Mouse (Mus musculus) neural tube, embryonic 10.5 days (tissue): ENCODE data around the gene Zfp986.
A peak's percentile ranks its signal among the peaks of the same experiment; 100 is the strongest.
"Not testable (repeated sequence)": the region's sequence is repeated elsewhere in the genome, so short reads cannot be mapped to it uniquely, and the experiment has no call there.

Experiments used
- DNase-seq: peaks from one replicate; pipeline ENCODE4 v3.0.0-alpha.2; 2017; ENCODE audit warnings: low spot score; ENCODE audit errors: extremely low spot score

Zfp986 gene

GRCm38 (mm10) chr4:145868494-145868893 lies at the start of gene Zfp986:
TSS of gene Zfp986 (plus strand) at chr4:145868794.
- DNase-seq: not testable (repeated sequence)

DNA sequence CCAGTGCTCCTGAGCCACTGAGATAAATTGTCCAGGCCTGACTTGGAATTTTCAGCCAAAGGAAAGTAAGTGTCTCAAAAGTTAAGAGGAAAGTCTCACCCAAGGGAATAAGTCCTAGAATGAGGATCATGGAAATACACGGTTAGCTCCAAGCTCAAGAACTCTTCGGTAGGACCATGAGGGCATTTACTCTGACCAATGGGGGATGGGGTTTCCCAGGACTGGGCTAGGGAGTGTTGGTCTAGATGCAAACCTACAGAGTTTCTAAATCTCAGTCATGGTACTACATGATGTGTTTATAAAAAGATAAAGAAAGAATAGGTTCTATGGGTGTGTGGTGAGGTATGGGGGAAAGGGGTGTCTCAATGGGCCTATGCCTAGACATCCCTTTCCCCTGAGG lies 48.6 kb upstream of the Zfp986 start:
- DNase-seq: not testable (repeated sequence)

GRCm38 (mm10) chr4:145825606-145826005 lies 43.0 kb upstream of the Zfp986 start:
- not testable (repeated sequence) for DNase-seq

DNA sequence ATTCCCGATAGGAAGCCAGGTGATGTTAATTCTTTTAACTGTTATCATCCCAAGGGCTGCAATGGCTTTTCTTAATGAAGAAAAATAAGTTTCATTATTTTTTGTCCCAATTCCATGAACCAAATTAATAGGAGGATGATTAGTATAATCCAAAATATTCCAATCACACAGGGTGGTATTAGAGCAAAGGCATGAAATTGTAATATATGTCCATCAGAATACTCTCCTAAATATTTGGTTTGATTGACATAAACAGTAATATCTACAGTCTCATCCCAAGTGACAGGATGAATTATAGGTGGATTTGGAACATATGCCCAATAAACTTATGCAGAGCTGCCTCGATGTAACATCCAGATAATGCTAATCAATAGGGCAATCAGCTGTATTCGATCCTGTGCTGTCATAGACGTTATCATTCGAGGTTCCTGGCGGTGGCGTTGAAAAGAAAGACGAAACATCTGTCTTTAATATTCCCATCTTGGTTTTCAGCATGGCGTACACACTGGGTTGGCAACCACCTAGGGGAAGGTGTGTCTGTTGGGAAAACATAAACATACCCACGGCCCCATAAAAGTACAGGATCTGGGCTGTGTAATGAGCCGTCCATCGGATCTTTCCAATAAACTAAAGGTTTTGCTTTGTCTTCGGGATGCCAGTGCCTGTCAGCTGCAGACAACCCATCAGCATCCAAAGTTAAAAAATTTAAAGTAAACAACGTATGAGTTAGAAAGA lies 37.1 kb upstream of the Zfp986 start:
- not testable (repeated sequence) for DNase-seq

- not testable (repeated sequence) for DNase-seq
These were observed 32.2 kb upstream of the Zfp986 start for GRCm38 (mm10) chr4:145836300-145836862.

DNA sequence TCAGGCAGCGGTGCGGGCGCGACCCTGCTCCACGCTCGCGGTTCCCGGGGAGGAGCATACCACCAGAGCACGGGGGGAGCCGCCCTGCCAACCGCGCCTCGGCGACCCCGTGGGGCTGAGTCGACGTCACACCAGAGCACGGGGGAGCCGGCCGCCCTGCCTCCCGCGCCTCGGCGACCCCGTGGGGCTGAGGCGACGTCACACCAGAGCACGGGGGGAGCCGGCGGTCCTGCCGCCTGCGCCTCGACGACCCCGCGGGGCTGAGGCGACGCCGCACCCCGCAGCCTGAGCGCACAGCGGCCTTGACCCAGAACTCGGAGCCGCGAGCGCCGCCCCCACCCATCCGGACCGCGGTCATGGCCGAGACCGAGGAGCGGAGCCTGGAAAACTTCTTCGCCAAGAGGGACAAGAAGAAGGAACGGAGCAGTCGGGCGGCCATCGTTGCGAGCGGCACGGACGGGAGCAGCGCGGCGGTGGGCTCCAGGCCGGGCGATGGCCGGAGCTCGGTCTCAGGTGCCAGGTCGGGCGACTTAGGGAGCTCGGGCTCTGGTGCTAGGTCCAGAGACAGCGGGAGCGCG lies 31.6 kb upstream of the Zfp986 start:
- peak; percentile 13 for DNase-seq

- DNase-seq: not testable (repeated sequence)
These were observed 21.8 kb upstream of the Zfp986 start for GRCm38 (mm10) chr4:145846793-145847192.

DNA sequence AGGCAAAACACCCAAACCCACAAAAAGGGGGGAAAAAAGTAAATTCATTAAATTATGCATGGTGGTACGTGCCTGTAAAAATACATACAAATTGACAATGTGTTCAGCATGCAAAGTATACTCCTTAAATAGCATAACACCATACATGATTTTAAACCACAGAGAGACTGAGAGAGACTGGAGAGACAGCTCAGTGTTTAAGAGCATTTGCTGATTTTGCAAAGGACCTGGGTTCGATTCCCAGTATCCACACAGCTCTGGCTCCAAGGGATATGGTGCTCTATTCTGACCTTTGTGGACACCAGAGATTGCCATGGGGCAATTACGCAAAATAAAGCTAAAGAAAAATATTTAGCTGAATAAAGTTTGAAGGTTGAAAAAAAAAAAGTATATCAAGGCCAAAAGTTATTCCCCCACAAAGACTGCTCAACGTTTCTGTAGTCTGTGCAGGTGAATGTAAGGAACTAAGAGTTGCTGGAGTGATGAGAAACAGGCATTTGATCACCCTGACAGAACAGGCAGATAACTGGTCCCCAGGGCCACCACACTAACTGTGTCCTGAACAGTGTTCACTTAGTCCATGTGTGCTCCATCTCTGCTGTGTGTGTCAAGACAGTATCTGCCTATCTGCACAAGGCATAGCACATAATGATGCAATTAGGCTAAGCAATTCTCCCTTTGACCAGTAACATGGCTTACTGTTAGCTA lies 20.3 kb upstream of the Zfp986 start:
- DNase-seq: not testable (repeated sequence)

GRCm38 (mm10) chr4:145848891-145849214 lies 19.7 kb upstream of the Zfp986 start:
- not testable (repeated sequence) for DNase-seq

DNA sequence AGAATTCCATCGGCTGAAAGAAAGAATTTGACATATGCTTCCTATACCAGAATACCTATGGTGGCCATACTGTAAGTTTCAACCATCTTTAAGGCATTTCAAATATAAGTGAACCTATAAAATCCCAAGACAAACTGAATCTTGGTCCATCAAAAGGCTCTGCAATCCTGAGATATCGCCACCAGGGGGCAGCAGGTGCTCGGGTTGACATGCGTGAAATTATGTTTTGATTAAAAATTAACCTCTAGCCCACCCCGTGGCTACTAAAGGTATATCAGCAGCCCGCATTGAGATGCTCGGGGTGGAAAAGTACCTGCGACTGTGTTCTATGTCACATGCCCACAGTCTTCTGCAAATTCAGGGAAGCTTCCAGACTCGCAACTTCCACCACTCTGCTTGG lies 17.2 kb upstream of the Zfp986 start:
- DNase-seq: not testable (repeated sequence)

DNA sequence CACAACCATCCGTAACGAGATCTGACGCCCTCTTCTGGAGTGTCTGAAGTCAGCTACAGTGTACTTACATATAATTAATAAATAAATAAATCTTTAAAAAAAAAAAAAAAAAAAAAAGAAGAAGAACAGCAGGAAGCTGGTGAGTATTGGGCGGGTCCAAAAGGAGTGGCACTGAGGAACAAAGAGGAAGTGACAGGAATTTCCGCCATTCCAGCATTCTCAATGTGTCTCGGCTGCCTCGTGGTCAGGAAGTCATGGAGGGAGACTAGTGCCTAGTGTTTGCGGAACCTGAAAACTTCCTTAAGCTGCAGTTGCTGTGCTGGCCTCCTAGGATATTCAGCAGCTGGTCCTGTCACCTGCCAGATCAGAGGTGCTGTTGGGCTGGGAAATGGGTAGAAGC lies 4.7 kb upstream of the Zfp986 start:
- peak; percentile 4 for DNase-seq
